Mouse (Mus musculus) kidney, adult 2 months (tissue): Measurements from ENCODE around the gene Zfp202. TPM values are rescaled to one million over a fixed set of nuclear protein-coding genes. Genes with fewer than 3 reads are reported as not detected.

Source experiments
- DNase-seq: peaks from one replicate; pipeline ENCODE4 v3.0.0; 2021
- H3K27ac ChIP-seq: fragments of 200-500 bp; 2 replicates; pipeline ENCODE4 v1.5.1; 2012; ENCODE audit warnings: low read depth, low read length, control low read depth, inconsistent platforms; ENCODE audit not compliant: insufficient read depth
- H3K27me3 ChIP-seq: fragments of 200-500 bp; replicated peaks from 2 replicates; pipeline ENCODE4 v1.6.1; 2012; ENCODE audit warnings: mild to moderate bottlenecking, moderate library complexity, low read length, inconsistent platforms; ENCODE audit not compliant: control insufficient read depth, insufficient read depth
- H3K36me3 ChIP-seq: fragments of 200-500 bp; 2 replicates; pipeline ENCODE4 v1.6.1; 2012; ENCODE audit warnings: mild to moderate bottlenecking, moderate library complexity, low read length, inconsistent platforms; ENCODE audit not compliant: control insufficient read depth, insufficient read depth
- H3K4me1 ChIP-seq: fragments of 200-500 bp; 2 replicates; pipeline ENCODE4 v1.6.1; 2011; ENCODE audit warnings: low read length; ENCODE audit not compliant: control insufficient read depth, insufficient read depth
- H3K4me3 ChIP-seq: fragments of 200-500 bp; 2 replicates; pipeline ENCODE4 v1.5.1; 2011; ENCODE audit warnings: mild to moderate bottlenecking, low read depth, low read length, control low read depth; ENCODE audit not compliant: insufficient read depth
- CTCF ChIP-seq: fragments of 200-500 bp; conservative IDR thresholded peaks from 2 replicates; pipeline ENCODE4 v1.5.1; 2011; ENCODE audit warnings: low read depth, mild to moderate bottlenecking, control low read depth, low read length, moderate library complexity, mixed read lengths; ENCODE audit not compliant: insufficient read depth, insufficient read length
- POLR2A ChIP-seq: fragments of 200-500 bp; IDR thresholded peaks from one replicate; pipeline ENCODE4 v1.6.1; 2011; ENCODE audit warnings: low read depth, low read length, control low read depth
- WGBS: fragments of 180-500 bp; shearing (Covaris S2); methylation state at CpG from one replicate; pipeline ENCODE4 v1.1.7; 2018; 5-methylcytosine and 5-hydroxymethylcytosine counted together
- polyA plus RNA-seq: library from polyadenylated mRNA; depleted of rRNA; stranded (reverse); fragments of >200 nt; gene quantifications from 2 replicates; pipeline ENCODE4 v1.2.3, GENCODE M21; 2012

Gene Zfp202
- polyA plus RNA-seq, 1 experiment, result 0.94 TPM

DNA sequence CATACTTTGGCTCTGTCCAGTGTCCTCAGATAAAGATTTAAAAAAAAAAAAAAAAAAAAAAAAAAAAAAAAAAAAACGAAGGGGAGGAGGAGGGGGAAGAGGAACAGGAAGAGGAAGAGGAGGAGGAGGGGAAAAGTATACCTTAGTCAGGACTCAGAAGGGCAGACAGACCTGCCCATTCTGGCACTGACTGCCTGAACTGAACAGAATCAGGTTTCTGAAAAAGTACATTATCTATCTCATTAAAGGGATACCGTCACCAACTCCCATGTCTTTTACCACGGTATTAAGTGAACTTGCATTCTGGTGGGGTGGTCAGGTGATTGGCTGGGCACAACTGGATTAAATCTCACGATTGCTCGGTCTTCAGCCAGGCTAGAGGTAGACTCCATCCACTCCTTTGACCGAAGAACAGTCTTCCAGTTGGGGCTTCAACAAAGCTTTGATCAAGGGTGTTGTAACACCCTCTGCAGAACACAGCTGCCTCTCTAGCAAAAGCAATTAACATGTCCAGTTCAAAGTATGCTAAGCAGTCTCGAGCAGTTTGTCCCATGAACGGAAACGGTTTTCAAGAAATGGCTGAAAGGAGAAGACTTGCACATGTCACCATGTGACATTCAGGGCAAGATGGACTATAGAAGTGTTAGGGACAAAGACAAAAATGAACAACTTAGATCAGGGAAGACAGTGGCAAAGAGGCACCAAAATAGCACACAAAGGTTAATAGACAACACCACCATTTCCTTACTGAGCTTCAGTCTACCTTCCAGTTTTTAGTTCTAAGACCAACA is 835 bp upstream of the Zfp202 start:
- 84% methylated on average over 8 of the region's 9 CpGs for WGBS
- Histone ChIP-seq H3K27ac (peak overlapping the region; percentile 7; the same call in 1 of the 2 replicates), H3K4me3 (peak overlapping the region; percentile 56), H3K27me3 (no peaks in the 10 kb centered on the region), H3K4me1 (no peaks in the 10 kb centered on the region; the same call in 1 of the 2 replicates), H3K36me3 (no peaks in the 10 kb centered on the region)
- DNase-seq, result peak; percentile 3
- no peak for TF ChIP-seq CTCF
- TF ChIP-seq POLR2A, result no peak

DNA sequence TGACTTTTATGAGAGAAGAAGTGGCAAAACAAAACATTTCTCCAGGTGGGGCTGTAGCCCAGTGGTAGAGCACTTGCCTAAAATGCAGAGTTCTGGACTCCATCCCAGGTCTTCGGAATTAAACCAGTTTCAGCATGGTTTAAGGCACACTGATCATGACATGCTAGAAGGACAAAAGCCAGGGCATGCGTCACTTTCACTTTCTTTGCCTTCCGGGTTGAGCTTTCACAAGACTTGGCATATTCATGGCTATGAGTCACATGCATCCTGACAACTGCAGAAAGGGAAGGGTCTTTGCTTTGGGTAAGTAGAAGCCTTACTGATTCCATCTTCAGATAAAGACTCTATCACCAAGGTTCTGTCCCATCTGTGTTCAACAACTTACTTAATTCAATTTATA is 3.9 kb downstream of the Zfp202 start:
- H3K4me3 ChIP-seq, result no peak overlapping the region
- no peaks in the 10 kb centered on the region for H3K27me3 ChIP-seq
- no peaks in the 10 kb centered on the region for H3K36me3 ChIP-seq
- no peak overlapping the region for H3K27ac ChIP-seq
- no peak for DNase-seq
- no peak for TF ChIP-seq POLR2A
- no peak for TF ChIP-seq CTCF
- no peaks in the 10 kb centered on the region; the same call in 1 of the 2 replicates for H3K4me1 ChIP-seq
- WGBS, result 66% methylated on average over 3 of the region's 3 CpGs

DNA sequence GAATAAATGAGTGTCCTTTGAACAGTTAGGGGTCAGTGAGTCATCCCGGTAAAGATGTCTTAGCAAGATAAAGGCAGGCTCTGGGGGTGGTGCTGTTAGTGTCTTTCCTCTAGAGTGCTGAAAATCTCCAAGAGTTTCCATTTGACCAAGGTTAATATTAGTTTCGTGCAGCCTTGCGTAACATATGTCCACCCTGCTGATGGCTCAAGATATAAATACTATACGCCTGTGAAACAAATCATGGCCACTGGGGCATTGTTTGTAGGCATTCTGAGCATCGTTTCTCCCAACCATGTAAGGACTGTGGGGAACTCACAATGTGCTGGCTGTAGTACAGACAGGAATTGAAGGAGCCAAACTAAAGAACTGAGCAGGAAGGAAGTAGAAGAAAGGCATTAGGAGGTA is 14.4 kb downstream of the Zfp202 start:
- WGBS, result 40% methylated on average over 5 of the region's 5 CpGs
- TF ChIP-seq POLR2A (no peak), CTCF (no peak)
- no peak for DNase-seq
- Histone ChIP-seq H3K27me3 (no peaks in the 10 kb centered on the region), H3K27ac (no peak overlapping the region), H3K4me1 (0 out of 2 replicates have a peak, but pooled peaks cover 2% of the 10 kb centered on the region), H3K36me3 (peaks cover 3% of the 10 kb centered on the region), H3K4me3 (no peak overlapping the region)

DNA sequence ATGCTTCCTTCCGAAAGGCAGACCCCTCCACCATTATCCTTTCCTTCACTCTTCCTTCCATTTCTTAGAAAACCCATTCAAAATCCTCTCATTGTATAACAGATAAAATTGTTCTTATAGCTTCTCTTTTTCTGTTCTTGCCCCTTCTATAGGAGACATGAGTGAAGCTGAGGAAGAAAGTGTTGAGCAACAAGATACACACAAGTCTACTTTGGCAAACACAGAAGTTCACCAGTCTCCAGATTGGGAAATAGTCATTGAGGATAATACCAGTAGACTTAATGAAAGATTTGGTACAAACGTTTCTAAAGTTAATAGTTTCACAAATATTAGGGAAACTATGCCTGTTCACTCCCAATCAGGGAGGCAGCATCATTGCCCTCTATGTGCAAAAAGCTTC is 18.6 kb downstream of the Zfp202 start:
- H3K4me3 ChIP-seq, result no peak overlapping the region
- no peak for TF ChIP-seq CTCF
- no peak for TF ChIP-seq POLR2A
- H3K36me3 ChIP-seq, result peaks cover 7% of the 10 kb centered on the region
- 0 out of 2 replicates have a peak, but pooled peaks cover 2% of the 10 kb centered on the region for H3K4me1 ChIP-seq
- no peak overlapping the region for H3K27ac ChIP-seq
- H3K27me3 ChIP-seq, result no peaks in the 10 kb centered on the region
- DNase-seq, result no peak
- 88% methylated on average over 2 of the region's 2 CpGs for WGBS

GRCm38 (mm10) chr9:40214058-40214457 is 21.9 kb downstream of the Zfp202 start:
- no peak for DNase-seq
- TF ChIP-seq CTCF (no peak), POLR2A (no peak)
- Histone ChIP-seq H3K4me3 (no peak overlapping the region), H3K27me3 (no peaks in the 10 kb centered on the region), H3K27ac (no peak overlapping the region), H3K36me3 (peaks cover 4% of the 10 kb centered on the region), H3K4me1 (no peaks in the 10 kb centered on the region)
- WGBS, result 93% methylated on average over 5 of the region's 5 CpGs

- no peak for TF ChIP-seq CTCF
- no peak for TF ChIP-seq POLR2A
- no peak for DNase-seq
- peaks cover 3% of the 10 kb centered on the region for H3K36me3 ChIP-seq
- WGBS, result 65% methylated on average over 4 of the region's 4 CpGs
- no peaks in the 10 kb centered on the region for H3K4me1 ChIP-seq
- no peaks in the 10 kb centered on the region for H3K27me3 ChIP-seq
- no peak overlapping the region for H3K4me3 ChIP-seq
- H3K27ac ChIP-seq, result no peak overlapping the region
These were observed 24.5 kb downstream of the Zfp202 start for GRCm38 (mm10) chr9:40216651-40217050.

- Histone ChIP-seq H3K4me1 (no peaks in the 10 kb centered on the region), H3K36me3 (no peaks in the 10 kb centered on the region), H3K27me3 (no peaks in the 10 kb centered on the region), H3K4me3 (no peak overlapping the region), H3K27ac (no peak overlapping the region)
- DNase-seq, result no peak
- WGBS, result 66% methylated on average over 4 of the region's 4 CpGs
- no peak for TF ChIP-seq POLR2A
- no peak for TF ChIP-seq CTCF
These were observed 32.2 kb downstream of the Zfp202 start for GRCm38 (mm10) chr9:40224289-40224688.
